Mouse (Mus musculus) heart, postnatal 0 days (tissue): ENCODE measurements at regions not wholly inside any gene's neighbourhood (a gene's known extent, or its start where the extent isn't known, plus 50 kb on each side); places are given as distances from the start of the nearest gene placed in this dataset.

Experiments
- CTCF ChIP-seq: IDR thresholded peaks from 2 replicates; pipeline ENCODE4 v1.5.1; 2016; ENCODE audit warnings: antibody characterized with exemption, control low read depth, low read depth
- EP300 ChIP-seq: IDR thresholded peaks from 2 replicates; pipeline ENCODE4 v1.6.1; 2016; ENCODE audit warnings: antibody characterized with exemption, low read depth

- TF ChIP-seq CTCF, result no peak
- no peak for TF ChIP-seq EP300
Observed at GRCm38 (mm10) chr12:26072180-26072579, 342.9 kb downstream of the Rnf144a start.
